Mouse (Mus musculus): ENCODE data around the gene Nudt7.

DNA sequence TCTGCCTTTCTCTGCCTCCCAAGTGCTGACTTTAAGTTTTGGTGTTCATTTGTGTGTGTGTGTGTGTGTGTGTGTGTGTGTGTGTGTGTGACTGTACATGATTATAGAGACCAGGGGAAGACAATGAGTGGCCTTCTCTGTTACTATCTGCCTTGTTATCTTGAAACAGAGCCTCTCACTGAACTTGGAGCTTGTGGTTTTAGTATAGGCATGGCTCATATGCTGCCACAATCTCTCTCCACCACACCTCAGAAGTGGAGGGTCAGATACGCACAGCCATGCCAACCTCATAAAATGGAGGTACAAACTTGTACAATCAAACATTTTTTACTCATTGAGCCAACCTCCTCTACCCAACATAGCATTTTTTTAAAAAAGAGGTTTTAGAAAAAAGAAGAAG is 3.4 kb downstream of the Nudt7 start:
- TF ChIP-seq CTCF (IDR thresholded peaks at IDR 0.05) (no peak), EP300 (IDR thresholded peaks at IDR 0.05; ENCODE audit: insufficient read depth, low read depth, low read length) (no peak)

Data from heart, adult 2 months (tissue).